Mouse (Mus musculus) splenic B cell, adult 2 months (primary cell): ENCODE data around the gene Pick1.
"Not testable (repeated sequence)": the region's sequence is repeated elsewhere in the genome, so short reads cannot be mapped to it uniquely, and the experiment has no call there.

Experiments used
- DNase-seq: peaks from one replicate; pipeline ENCODE4 v3.0.0-alpha.2; 2011; ENCODE audit warnings: low read depth, low spot score
- H3K27me3 ChIP-seq: 2 replicates; pipeline ENCODE4 v1.6.1; 2012; ENCODE audit warnings: mild to moderate bottlenecking, low read length, moderate library complexity, mixed read lengths; ENCODE audit not compliant: control insufficient read depth, poor library complexity, insufficient read depth, severe bottlenecking
- H3K36me3 ChIP-seq: 2 replicates; pipeline ENCODE4 v1.6.1; 2012; ENCODE audit warnings: mild to moderate bottlenecking, low read length, moderate library complexity, mixed read lengths; ENCODE audit not compliant: control insufficient read depth, poor library complexity, insufficient read depth, severe bottlenecking

Gene Pick1

DNA sequence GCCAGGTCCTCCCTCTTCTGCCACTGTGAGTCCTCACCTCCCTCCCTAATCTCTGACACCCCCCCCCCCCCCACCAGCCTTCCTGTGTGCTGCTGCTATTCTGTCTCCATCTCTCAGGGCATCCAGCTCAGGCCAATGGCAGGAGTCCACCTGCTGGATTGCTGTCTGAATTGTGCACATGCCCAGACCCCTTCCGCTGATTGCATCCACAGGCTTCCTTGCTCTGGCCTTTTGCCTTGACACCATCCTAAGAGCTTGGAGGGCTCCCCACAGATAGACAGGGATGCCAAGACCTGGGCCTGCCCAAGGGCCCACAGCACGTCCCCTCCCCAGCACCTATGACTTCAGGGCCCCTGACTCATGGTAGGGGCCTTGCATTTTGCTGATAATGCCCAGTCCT, 18.6 kb upstream of the Pick1 start:
- H3K36me3 ChIP-seq = no peaks in the 10 kb centered on the region
- DNase-seq = no peak
- H3K27me3 ChIP-seq = no peaks in the 10 kb centered on the region

DNA sequence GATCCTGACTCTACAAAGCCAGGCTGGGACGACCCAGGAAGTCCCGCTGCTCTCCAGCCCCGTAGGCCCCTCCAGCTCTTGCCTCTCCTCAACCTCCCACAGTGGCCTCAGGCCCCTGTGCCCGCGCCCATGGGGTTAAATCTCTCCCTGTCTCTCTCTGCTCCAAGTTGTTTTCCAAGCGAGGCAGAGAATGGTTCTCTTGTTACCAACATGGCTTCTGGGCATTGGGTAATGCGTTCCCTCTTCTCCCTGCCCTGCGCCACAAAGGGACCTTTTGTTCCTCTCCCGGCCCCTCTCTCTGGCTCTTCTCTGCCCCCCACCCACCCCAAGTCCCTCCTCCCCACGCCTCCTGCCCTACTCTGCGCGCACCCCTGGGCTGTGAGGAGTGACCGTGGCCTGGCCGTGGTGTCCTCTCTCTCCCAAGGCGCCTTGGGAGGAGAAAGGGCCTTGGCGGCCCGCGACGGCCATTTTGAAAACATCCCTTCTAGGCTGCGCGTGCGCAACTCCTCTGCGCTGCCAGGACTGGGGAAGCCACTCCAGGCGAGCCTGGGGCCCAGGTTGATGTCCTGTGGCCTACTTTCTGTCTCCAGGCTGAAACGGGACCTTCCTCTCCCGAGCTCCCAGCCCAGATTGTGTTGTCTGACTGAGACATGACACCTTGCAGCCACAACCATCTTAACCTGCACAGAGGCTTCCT, 16.1 kb upstream of the Pick1 start:
- Histone ChIP-seq H3K36me3 (no peaks in the 10 kb centered on the region), H3K27me3 (no peaks in the 10 kb centered on the region)
- DNase-seq = no peak

DNA sequence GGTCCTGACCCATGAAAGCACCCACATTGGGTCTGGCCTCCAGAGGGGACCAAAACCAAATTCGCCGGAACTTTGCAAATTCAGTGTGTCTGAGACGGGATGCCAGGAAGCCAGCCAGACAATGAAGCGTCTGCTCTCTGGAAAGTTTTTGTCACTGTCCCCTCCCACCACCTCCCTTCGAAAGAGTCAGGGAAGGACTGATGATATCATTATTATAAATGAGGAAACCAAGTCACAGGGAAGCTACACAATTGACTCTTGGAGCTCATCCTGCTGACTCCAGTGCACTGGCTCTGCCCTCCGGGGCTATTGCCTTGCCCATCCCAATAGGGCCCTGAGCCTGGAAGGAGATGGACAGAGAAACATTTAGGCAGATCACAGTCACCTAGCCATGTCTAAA, 15.4 kb upstream of the Pick1 start:
- H3K36me3 ChIP-seq = no peaks in the 10 kb centered on the region
- DNase-seq = no peak
- H3K27me3 ChIP-seq = no peaks in the 10 kb centered on the region

DNA sequence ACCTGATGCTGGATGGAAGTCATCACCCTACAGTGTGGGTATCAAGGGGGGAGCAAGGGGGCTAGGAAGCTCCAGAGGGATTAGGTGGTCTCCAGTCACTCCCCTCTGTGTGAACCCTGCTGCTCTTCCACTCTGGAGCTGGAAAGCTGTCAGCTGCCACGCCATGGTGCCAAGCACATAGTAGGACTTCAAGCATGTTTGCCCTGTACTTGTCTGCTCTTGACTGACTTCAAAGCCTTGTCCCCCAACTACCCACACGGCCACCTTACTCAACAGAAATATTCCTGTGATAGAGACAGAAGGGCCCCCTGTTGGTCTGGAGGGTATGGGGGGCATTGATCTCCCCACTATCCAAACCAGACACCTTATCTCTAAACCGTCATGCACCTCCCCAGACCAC, 12.8 kb upstream of the Pick1 start:
- Histone ChIP-seq H3K27me3 (no peaks in the 10 kb centered on the region), H3K36me3 (no peaks in the 10 kb centered on the region)
- DNase-seq = no peak

DNA sequence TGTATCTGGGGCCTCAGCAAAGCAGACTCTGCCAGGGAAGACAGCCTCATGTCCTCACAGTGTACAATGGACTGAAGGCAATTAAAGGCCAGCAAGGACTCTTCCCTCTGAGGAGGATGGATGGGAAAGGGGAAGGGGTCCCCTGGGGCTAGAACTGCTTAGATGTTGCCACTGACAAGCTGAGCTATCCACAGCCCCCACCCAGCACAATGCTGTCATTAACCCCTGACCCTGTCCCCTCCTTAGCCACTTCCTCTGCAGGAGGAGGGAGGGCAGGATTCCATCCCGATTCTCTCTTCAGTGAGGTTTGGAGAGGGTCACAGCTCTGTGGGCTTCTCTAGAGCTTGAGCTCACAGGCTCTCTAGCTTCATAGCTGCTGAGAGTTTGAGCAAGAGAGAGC, 9.4 kb upstream of the Pick1 start:
- no peak for DNase-seq
- H3K36me3 ChIP-seq = no peaks in the 10 kb centered on the region
- H3K27me3 ChIP-seq = no peaks in the 10 kb centered on the region

DNA sequence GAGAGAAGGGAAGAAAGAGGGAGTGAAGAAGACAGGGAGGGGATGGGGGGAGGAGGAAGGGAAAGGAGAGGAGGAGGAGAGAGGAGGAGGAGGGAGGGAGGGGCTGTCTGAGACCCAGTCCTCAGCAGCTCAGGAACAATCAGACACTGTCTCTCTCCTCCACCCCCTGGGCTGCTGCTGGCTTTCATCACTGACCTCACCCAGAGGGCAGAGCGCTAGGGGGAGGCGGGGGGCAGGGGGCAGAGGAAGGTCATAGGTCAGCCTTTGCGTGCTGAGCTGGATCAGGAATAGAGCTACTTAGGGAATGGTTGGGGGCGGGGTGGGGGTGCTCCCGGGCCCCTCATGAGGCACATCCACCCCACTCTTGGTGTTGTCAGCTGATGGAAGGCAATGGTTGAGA, 5.3 kb upstream of the Pick1 start:
- Histone ChIP-seq H3K36me3 (no peaks in the 10 kb centered on the region), H3K27me3 (no peaks in the 10 kb centered on the region)
- no peak for DNase-seq

DNA sequence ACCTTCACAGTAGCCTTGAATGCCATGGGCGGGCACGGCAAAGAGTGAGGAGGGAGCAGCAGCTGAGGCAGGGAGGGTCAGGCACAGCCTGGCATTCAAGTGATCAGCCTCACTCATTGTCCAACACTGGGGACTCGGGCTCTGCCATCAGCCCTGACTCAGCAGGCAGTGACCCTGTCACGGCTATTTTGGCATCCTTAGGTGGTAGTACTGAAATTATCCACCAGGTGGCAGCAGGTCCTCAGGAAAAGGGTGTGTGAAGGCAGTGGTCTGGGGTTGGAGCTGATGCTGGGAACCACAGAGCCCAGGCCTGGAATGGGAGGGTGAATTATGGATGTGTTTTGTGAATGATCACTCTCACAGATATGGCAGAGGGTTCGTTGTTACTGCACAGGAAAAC, 4.3 kb upstream of the Pick1 start:
- Histone ChIP-seq H3K27me3 (no peaks in the 10 kb centered on the region), H3K36me3 (no peaks in the 10 kb centered on the region)
- DNase-seq = peak; percentile 88

DNA sequence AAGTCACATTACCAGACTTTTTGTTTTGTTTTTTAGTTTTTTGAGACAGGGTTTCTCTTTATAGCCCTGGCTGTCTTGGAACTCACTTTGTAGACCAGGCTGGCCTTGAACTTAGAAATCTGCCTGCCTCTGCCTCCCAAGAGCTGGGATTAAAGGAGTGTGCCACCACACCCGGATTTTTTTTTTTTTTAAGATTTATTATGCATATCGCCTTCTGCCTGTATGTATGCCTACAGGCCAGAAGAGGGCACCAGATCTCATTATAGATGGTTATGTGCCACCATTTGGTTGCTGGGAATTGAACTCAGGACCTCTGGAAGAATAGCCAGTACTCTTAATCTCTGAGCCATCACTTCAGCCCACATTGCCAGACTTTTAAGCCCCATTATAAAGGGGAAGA, 3.2 kb upstream of the Pick1 start:
- not testable (repeated sequence) for H3K27me3 ChIP-seq, H3K36me3 ChIP-seq, DNase-seq

DNA sequence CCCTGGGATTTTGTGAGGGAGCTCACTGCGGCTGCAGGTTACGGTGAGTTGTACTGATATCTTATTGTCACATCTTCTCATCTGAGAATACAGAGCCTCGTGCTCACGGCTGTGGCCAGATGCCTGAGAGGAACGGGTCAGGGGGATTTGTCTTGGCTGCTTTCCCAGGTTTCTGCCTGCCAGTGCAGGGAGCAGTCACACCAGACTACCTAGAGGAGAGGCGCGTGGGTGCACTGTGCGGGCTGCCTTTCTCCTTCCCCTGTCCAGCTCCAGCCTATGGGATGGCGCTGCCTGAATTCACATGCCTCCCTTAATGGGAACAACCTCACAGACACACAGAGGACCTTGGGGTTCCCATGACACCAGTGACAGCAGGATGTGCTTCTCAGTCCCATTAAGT, 6.3 kb downstream of the Pick1 start:
- Histone ChIP-seq H3K27me3 (no peaks in the 10 kb centered on the region), H3K36me3 (peaks cover 3% of the 10 kb centered on the region)
- DNase-seq = no peak

DNA sequence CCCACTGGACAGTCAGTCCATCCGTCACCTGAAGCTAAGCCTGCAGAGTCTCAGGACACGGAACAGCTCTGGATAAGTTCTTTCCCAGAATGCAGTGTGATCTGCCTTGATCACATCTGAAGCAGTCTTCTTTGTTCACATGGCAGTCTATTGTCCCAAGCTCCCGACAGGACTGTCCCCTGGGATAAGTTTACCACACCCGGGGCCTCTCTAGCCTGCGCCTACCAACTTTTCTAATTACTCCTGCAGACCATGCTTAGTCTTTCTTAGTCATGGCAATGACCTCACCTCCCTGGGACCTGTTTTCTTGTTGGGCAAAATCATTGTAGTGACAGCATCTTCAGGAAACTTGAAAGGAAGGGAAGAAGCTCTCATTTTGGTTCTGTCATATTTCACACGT, 9.1 kb downstream of the Pick1 start:
- Histone ChIP-seq H3K36me3 (peaks cover 3% of the 10 kb centered on the region), H3K27me3 (no peaks in the 10 kb centered on the region)
- no peak for DNase-seq

DNA sequence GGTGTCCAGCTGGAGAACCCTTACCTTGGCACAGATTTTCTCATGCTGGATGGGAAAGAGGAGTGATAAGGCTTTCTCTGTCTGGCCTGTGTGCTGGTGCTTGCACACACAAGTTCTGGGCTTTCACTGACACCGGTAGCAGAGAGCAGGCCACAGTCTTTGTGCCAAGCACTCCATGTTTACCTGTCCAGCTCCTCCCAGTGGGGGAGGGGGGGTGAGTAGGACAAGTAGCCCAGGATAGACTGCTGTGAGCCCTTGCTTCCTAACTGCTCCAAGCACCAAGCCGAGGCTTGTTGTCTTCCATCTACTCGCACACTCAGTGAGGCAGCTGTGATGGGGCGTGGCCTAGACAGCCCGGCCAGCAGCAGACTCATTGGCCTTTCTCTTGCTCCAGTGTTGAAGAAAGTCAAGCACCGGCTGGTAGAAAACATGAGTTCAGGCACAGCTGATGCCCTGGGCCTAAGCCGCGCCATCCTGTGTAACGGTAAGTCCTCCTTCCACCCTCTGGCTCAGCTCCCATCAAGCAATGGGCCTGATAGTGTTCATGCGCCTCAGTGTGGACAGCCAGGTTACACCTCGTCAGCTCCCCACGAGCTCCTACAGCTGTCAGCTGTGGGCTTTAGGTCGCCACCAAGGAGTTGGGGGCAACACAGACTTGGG, 13.7 kb downstream of the Pick1 start:
- H3K27me3 ChIP-seq = no peaks in the 10 kb centered on the region
- H3K36me3 ChIP-seq = no peaks in the 10 kb centered on the region; the same call in none of the 2 replicates
- DNase-seq = no peak

DNA sequence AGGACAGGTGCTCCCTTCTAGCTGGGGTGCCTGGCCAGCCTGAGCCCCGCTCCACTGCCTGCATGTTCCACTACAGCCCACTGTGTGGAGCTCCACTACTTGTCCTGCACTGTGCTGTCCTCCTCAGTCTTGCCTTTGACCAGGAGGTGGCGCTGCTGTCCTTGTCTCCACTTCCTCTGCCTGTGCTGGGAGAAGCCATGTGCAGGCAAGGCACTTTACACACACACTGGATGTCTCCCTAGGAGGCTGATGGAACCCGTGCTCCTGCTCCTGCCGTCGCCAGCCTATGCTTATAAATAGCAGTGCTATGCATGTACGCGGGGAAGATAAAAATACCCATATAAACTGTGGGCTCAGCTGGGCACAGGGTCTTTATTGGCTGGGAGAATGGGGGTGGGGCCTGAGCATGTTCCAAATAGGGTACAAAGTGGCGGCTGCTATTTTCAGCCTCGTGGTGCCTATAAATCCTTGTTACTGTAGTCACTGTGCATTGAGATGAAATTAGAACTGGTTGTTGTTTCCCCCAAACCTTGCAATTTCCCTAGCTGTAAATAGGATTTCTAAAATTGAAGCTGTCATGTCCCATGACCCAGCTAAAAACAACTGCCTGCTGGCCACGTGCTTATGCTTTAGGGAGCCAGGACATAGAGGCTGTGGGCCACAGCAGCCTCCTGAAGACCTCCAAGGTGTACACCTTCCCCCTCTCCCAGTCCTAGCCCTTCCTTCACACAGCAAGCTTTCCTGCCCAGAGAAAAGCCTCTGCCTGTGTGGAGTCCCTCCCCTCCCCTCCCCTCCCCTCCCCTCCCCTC, 14.5 kb downstream of the Pick1 start:
- Histone ChIP-seq H3K36me3 (no peaks in the 10 kb centered on the region; the same call in none of the 2 replicates), H3K27me3 (no peaks in the 10 kb centered on the region)
- peak; percentile 96 for DNase-seq

DNA sequence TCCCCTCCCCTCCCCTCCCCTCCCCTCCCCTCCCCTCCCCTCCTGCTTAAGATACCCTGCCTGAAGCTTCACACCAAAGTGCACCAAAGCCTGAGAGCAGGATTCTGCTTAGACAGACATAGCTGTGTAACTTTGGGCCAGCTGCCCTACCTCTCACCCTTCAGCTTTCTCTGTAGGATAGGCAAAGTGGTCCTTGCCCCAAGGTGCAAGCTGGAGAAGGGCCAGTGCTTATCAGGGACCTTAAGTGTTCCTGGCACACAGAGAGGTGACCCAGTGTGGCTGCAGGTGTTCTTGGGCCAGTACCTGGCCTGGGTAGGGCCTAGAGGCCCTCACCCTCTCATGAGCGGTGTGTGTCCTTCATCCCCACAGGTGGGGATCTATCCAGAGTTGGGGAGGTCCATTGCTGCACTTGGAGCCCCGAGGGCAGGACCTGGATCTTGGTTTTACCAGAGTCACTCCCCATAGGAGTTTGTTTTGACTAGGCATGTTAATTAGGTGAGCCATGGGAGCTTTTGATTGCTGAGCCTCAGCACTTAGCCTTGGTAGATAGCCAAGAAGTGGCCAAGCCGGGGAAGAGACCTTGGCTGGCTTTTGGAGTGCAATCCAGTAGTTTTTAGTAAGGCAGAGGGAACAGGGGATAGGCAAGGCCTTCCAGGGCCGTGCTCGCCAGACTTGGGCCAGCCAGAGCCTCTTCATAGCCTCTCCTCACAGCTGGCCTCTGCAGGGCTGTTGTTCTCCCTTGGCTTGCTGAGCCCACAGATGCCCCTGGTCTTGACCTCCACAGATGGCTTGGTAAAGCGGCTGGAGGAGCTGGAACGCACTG, 15.3 kb downstream of the Pick1 start:
- Histone ChIP-seq H3K27me3 (no peaks in the 10 kb centered on the region), H3K36me3 (no peaks in the 10 kb centered on the region; the same call in none of the 2 replicates)
- no peak for DNase-seq

DNA sequence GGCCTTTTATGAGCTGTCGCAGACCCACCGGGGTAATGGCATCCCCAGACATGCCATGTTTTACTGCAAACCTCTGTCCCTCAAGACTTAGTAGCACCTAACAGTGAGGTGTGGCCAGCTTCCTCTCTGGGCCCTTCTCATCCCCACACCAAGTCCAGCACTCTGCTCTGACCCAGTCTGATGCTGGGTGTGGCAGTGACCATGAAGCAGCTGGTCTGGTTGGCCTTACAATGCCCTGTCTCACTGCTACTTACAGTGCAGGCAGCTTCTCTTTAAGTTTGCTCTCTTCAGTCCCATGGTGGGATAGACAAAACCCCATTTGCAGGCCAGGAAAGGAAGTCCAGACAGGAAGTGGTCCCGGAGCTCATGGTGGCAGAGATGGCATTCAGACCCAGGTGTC, 16.3 kb downstream of the Pick1 start:
- Histone ChIP-seq H3K36me3 (no peaks in the 10 kb centered on the region; the same call in 1 of the 2 replicates), H3K27me3 (no peaks in the 10 kb centered on the region)
- no peak for DNase-seq
